Mouse (Mus musculus): ENCODE data around the gene Treml1.
A peak's percentile ranks its signal among the peaks of the same experiment; 100 is the strongest.

Treml1 gene

GRCm38 (mm10) chr17:48360462-48360861, 746 bp downstream of the Treml1 start:
- no peak for DNase-seq (ENCODE audit: low spot score)

GRCm38 (mm10) chr17:48362346-48362745, 2.6 kb downstream of the Treml1 start:
- DNase-seq (ENCODE audit: low spot score) = no peak

GRCm38 (mm10) chr17:48362966-48363365, 3.2 kb downstream of the Treml1 start:
- DNase-seq (ENCODE audit: low spot score) = peak; percentile 54

- DNase-seq (ENCODE audit: low spot score) = no peak
These were observed 3.8 kb downstream of the Treml1 start for GRCm38 (mm10) chr17:48363421-48363965.

GRCm38 (mm10) chr17:48365511-48366155, 5.9 kb downstream of the Treml1 start:
- DNase-seq (ENCODE audit: low spot score) = no peak

GRCm38 (mm10) chr17:48366806-48367205, 7.1 kb downstream of the Treml1 start:
- DNase-seq (ENCODE audit: low spot score) = peak; percentile 36

- no peak for DNase-seq (ENCODE audit: low spot score)
These were observed 11.9 kb downstream of the Treml1 start for GRCm38 (mm10) chr17:48371621-48372020.

GRCm38 (mm10) chr17:48372987-48373386, 13.3 kb downstream of the Treml1 start:
- no peak for DNase-seq (ENCODE audit: low spot score)

GRCm38 (mm10) chr17:48376102-48376501, 16.4 kb downstream of the Treml1 start:
- no peak for DNase-seq (ENCODE audit: low spot score)

- DNase-seq (ENCODE audit: low spot score) = no peak
These were observed 19.3 kb downstream of the Treml1 start for GRCm38 (mm10) chr17:48379050-48379449.

GRCm38 (mm10) chr17:48385786-48386461, 26.2 kb downstream of the Treml1 start:
- DNase-seq (ENCODE audit: low spot score) = no peak

GRCm38 (mm10) chr17:48388666-48389065, 28.9 kb downstream of the Treml1 start:
- DNase-seq (ENCODE audit: low spot score) = no peak

- no peak for DNase-seq (ENCODE audit: low spot score)
These were observed 29.7 kb downstream of the Treml1 start for GRCm38 (mm10) chr17:48389442-48389841.

- no peak for DNase-seq (ENCODE audit: low spot score)
These were observed 31.7 kb downstream of the Treml1 start for GRCm38 (mm10) chr17:48391446-48391845.

GRCm38 (mm10) chr17:48392616-48393015, 32.9 kb downstream of the Treml1 start:
- no peak for DNase-seq (ENCODE audit: low spot score)

- no peak for DNase-seq (ENCODE audit: low spot score)
These were observed 42.0 kb downstream of the Treml1 start for GRCm38 (mm10) chr17:48401710-48402109.

GRCm38 (mm10) chr17:48402751-48403150, 43.0 kb downstream of the Treml1 start:
- no peak for DNase-seq (ENCODE audit: low spot score)

- no peak for DNase-seq (ENCODE audit: low spot score)
These were observed 44.1 kb downstream of the Treml1 start for GRCm38 (mm10) chr17:48403848-48404247.

- no peak for DNase-seq (ENCODE audit: low spot score)
These were observed 45.0 kb downstream of the Treml1 start for GRCm38 (mm10) chr17:48404706-48405105.

- DNase-seq (ENCODE audit: low spot score) = no peak
These were observed 47.4 kb downstream of the Treml1 start for GRCm38 (mm10) chr17:48407154-48407553.

- DNase-seq (ENCODE audit: low spot score) = no peak
These were observed 48.3 kb downstream of the Treml1 start for GRCm38 (mm10) chr17:48407910-48408525.

GRCm38 (mm10) chr17:48408526-48409291, 49.0 kb downstream of the Treml1 start:
- DNase-seq (ENCODE audit: low spot score) = peak; percentile 62
